Mouse (Mus musculus) midbrain, embryonic 11.5 days (tissue): Measurements from ENCODE around the gene Sos2. TPM values are rescaled to one million over a fixed set of nuclear protein-coding genes. Genes with fewer than 3 reads are reported as not detected.

Experiments used
- ATAC-seq: fragments of 200-750 bp; cut with Nextera tagmentation; 2 replicates; pipeline ENCODE4 v1.8.0; 2017; ENCODE audit warnings: moderate TSS enrichment, moderate library complexity; ENCODE audit not compliant: low FRiP score
- DNase-seq: peaks from one replicate; pipeline ENCODE4 v3.0.0; 2015; ENCODE audit warnings: low spot score; ENCODE audit errors: missing footprints
- H3K27ac ChIP-seq: fragments of 300-500 bp; sonication (generic); 2 replicates; pipeline ENCODE4 v1.5.1; 2014; ENCODE audit warnings: low read depth, low read length
- H3K27me3 ChIP-seq: fragments of 300-500 bp; sonication (generic); 2 replicates; pipeline ENCODE4 v1.6.1; 2014; ENCODE audit warnings: mild to moderate bottlenecking, low read length, moderate library complexity, mixed read lengths; ENCODE audit not compliant: control insufficient read depth, insufficient read depth
- H3K36me3 ChIP-seq: fragments of 300-500 bp; sonication (generic); 2 replicates; pipeline ENCODE4 v1.6.1; 2014; ENCODE audit warnings: mild to moderate bottlenecking, low read length, moderate library complexity, mixed read lengths; ENCODE audit not compliant: control insufficient read depth, insufficient read depth
- H3K4me1 ChIP-seq: fragments of 300-500 bp; sonication (generic); 2 replicates; pipeline ENCODE4 v1.6.1; 2014; ENCODE audit warnings: low read length; ENCODE audit not compliant: control insufficient read depth, insufficient read depth
- H3K4me2 ChIP-seq: fragments of 300-500 bp; sonication (generic); 2 replicates; pipeline ENCODE4 v1.6.1; 2014; ENCODE audit warnings: mild to moderate bottlenecking, moderate library complexity
- H3K4me3 ChIP-seq: fragments of 300-500 bp; sonication (generic); 2 replicates; pipeline ENCODE4 v1.5.1; 2014; ENCODE audit warnings: low read depth, low read length
- H3K9ac ChIP-seq: fragments of 300-500 bp; sonication (generic); 2 replicates; pipeline ENCODE4 v1.6.1; 2014; ENCODE audit warnings: low read length
- H3K9me3 ChIP-seq: fragments of 300-500 bp; sonication (generic); 2 replicates; pipeline ENCODE4 v1.6.1; 2016; ENCODE audit warnings: low read length; ENCODE audit not compliant: control insufficient read depth
- WGBS: fragments of 180-500 bp; shearing (Covaris S2); extraction: QIAGEN DNeasy Blood & Tissue Kit; methylation state at CpG from one replicate; pipeline ENCODE4 v1.1.7; 2014; 5-methylcytosine and 5-hydroxymethylcytosine counted together
- polyA plus RNA-seq: library from polyadenylated mRNA; unstranded; fragments of >200 nt; fragmentation: Nextera tagmentation; extraction: Ambion mirVana; gene quantifications from 2 replicates; pipeline ENCODE4 v1.2.1, GENCODE M21; 2014

Sos2 gene
- polyA plus RNA-seq, 1 experiment from 2014 or later = 10.5 TPM

DNA sequence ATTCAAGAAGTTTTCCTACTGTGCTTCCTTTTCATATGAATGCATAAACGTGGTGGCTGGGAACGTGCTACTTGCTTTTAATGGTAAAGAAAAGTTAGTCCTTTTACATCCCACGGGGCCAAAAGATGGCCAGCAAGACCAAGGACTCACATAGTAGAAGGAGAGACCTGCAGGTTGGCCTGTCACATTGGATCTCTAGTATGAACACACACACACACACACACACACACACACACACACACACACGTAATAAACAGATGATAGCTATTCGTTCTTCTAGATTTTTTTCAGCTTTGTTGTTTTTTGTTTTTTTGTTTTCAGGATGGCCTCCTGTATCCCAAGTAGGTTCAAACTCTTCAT, 98.4 kb downstream of the Sos2 start:
- Histone ChIP-seq H3K4me1 (peaks cover 10% of the 10 kb centered on the region; the same call in 1 of the 2 replicates), H3K27ac (no peak overlapping the region), H3K27me3 (no peaks in the 10 kb centered on the region), H3K36me3 (no peaks in the 10 kb centered on the region; the same call in 1 of the 2 replicates), H3K9ac (peak overlapping the region; percentile 85), H3K9me3 (no peaks in the 10 kb centered on the region), H3K4me2 (peak overlapping the region; percentile 65), H3K4me3 (peak overlapping the region; percentile 70)
- DNase-seq = peak; percentile 87
- ATAC-seq = peak; percentile 51
- WGBS = 46% methylated on average over 5 of the region's 5 CpGs

DNA sequence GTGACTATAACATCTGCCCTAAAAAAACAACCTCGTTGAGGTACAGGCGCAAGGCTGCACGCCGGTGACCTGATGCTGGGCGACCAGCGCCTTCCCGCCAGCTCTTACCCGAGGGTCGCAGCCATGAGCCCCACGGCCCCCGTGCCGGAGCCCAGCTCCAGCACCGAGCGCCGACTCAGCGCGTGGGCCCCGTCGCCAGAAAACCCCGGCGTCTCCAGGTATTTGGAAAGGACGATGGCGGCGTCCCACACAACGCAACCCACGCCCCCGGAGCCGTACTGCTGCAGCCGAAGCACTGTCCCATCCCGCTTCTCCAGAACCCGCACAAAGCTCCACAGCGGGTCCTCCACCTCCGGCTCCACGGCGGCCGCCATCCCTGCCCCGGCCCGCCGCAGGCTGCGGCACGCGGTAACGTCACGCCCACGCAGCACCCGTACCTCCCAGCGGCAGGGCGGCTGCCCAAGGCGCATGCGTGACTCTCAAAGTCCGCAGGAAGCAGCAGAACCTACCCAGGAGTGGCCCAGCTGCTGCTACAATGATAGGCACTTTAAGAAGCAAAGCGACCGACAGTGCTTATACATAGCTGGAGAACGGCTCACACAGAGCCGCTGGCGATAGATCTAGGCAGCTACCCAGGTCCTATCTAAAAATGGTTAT, 98.9 kb downstream of the Sos2 start, which contains the start of gene Vcpkmt:
Gene Vcpkmt (minus strand): TSS at position 416 of the 657 bp plus-strand sequence.
- H3K4me2 ChIP-seq = peak within 1 kb of the TSS; percentile 65
- peak within 1 kb of the TSS; percentile 70 for H3K4me3 ChIP-seq
- WGBS = under 1% methylated on average over 56 of the region's 56 CpGs
- H3K36me3 ChIP-seq = peaks cover under 1% of the 10 kb centered on the region; the same call in 1 of the 2 replicates
- no peaks in the 10 kb centered on the region for H3K27me3 ChIP-seq
- DNase-seq (peak; percentile 98), ATAC-seq (peak; percentile 98)
- peak within 1 kb of the TSS; percentile 85 for H3K9ac ChIP-seq
- H3K4me1 ChIP-seq = peaks cover 10% of the 10 kb centered on the region; the same call in 1 of the 2 replicates
- peak within 1 kb of the TSS; percentile 37; the same call in 1 of the 2 replicates for H3K27ac ChIP-seq
- no peaks in the 10 kb centered on the region for H3K9me3 ChIP-seq

DNA sequence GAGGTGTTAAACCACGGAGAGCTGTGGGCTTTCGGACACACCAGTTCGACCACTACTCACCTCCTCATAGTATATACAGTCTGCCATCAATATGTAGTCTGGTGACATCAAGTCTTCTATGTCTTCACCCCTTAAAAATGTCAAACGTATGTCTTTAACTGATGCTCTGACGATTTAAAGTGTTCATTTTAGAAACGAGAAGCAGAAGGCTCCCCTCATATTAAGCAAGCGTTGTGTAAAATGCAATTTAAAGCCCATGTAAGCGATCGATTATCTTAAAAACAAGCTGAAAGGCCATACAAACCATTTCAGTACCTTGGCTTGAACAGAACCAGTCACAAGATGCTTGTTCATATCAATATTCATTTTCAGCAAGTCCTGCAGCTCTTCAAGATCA, 99.4 kb downstream of the Sos2 start:
- Histone ChIP-seq H3K9me3 (no peaks in the 10 kb centered on the region), H3K9ac (peak overlapping the region; percentile 85), H3K4me3 (peak overlapping the region; percentile 70), H3K27ac (no peak overlapping the region), H3K27me3 (no peaks in the 10 kb centered on the region), H3K4me2 (peak overlapping the region; percentile 65), H3K4me1 (peaks cover 10% of the 10 kb centered on the region; the same call in 1 of the 2 replicates), H3K36me3 (peaks cover 2% of the 10 kb centered on the region; the same call in 1 of the 2 replicates)
- ATAC-seq (no peak), DNase-seq (no peak)
- 35% methylated on average over 9 of the region's 9 CpGs for WGBS

GRCm38 (mm10) chr12:69579623-69580022, 102.0 kb downstream of the Sos2 start:
- Histone ChIP-seq H3K9me3 (no peaks in the 10 kb centered on the region), H3K4me2 (no peak overlapping the region), H3K27ac (no peak overlapping the region), H3K27me3 (no peaks in the 10 kb centered on the region), H3K36me3 (peaks cover 2% of the 10 kb centered on the region; the same call in 1 of the 2 replicates), H3K4me1 (peaks cover 10% of the 10 kb centered on the region; the same call in 1 of the 2 replicates), H3K4me3 (no peak overlapping the region), H3K9ac (no peak overlapping the region)
- WGBS = 94% methylated on average over 5 of the region's 5 CpGs
- DNase-seq = no peak
- ATAC-seq = no peak

DNA sequence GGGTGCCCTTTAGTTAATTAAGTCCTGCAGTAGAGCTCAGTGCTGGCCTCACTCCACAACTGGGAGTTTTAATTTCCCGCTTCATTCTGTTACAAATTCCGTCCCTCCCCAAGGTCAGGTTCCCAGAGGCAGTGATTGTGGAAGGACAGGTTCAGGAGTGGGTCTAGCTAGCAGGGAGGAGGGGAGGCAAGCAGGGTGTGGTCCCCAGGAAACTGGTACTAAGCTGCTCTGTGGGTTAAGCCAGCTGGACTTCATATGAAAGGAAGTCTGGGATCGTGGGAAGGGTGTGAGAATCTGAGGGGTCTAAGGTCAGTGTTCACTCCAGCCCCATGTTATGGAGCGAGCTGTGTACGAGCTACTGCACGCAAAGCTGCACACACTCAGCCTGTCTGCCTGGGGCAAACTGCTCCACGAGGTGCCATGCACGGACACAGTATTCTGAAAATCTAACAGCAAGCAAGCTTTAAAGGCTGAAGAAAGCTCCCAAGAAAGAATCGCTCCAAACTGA, 105.5 kb downstream of the Sos2 start:
- Histone ChIP-seq H3K27ac (no peak overlapping the region), H3K36me3 (peaks cover 2% of the 10 kb centered on the region; the same call in 1 of the 2 replicates), H3K4me1 (no peaks in the 10 kb centered on the region), H3K9me3 (no peaks in the 10 kb centered on the region), H3K27me3 (no peaks in the 10 kb centered on the region), H3K9ac (no peak overlapping the region), H3K4me2 (no peak overlapping the region), H3K4me3 (no peak overlapping the region)
- DNase-seq = no peak
- WGBS = 85% methylated on average over 9 of the region's 9 CpGs
- ATAC-seq = no peak

GRCm38 (mm10) chr12:69573916-69574881, 107.5 kb downstream of the Sos2 start:
- Histone ChIP-seq H3K27ac (no peak overlapping the region), H3K4me2 (peak overlapping the region; percentile 21; the same call in 1 of the 2 replicates), H3K27me3 (no peaks in the 10 kb centered on the region), H3K4me1 (no peaks in the 10 kb centered on the region), H3K9me3 (no peaks in the 10 kb centered on the region), H3K9ac (no peak overlapping the region), H3K4me3 (no peak overlapping the region), H3K36me3 (peaks cover 2% of the 10 kb centered on the region; the same call in 1 of the 2 replicates)
- ATAC-seq (peak; percentile 33; the same call in 1 of the 2 replicates), DNase-seq (peak; percentile 97)
- 29% methylated on average over 17 of the region's 17 CpGs for WGBS

- Histone ChIP-seq H3K4me1 (no peaks in the 10 kb centered on the region), H3K4me3 (no peak overlapping the region), H3K27me3 (no peaks in the 10 kb centered on the region), H3K4me2 (no peak overlapping the region), H3K9me3 (no peaks in the 10 kb centered on the region), H3K9ac (no peak overlapping the region), H3K36me3 (peaks cover 2% of the 10 kb centered on the region; the same call in 1 of the 2 replicates), H3K27ac (no peak overlapping the region)
- no peak for ATAC-seq
- 94% methylated on average over 8 of the region's 8 CpGs for WGBS
- no peak for DNase-seq
Observed at GRCm38 (mm10) chr12:69573271-69573670, 108.4 kb downstream of the Sos2 start.

- Histone ChIP-seq H3K4me3 (no peak overlapping the region), H3K9ac (no peak overlapping the region), H3K4me2 (no peak overlapping the region), H3K9me3 (no peaks in the 10 kb centered on the region), H3K27me3 (no peaks in the 10 kb centered on the region), H3K4me1 (no peaks in the 10 kb centered on the region), H3K36me3 (no peaks in the 10 kb centered on the region), H3K27ac (no peak overlapping the region)
- no peak for ATAC-seq
- DNase-seq = no peak
- WGBS = 99% methylated on average over 3 of the region's 3 CpGs
Observed at GRCm38 (mm10) chr12:69569926-69570325, 111.7 kb downstream of the Sos2 start.
